Mouse (Mus musculus): ENCODE data around the gene Bace2. TPM values are rescaled to one million over a fixed set of nuclear protein-coding genes. Genes with fewer than 3 reads are reported as not detected.

Bace2 gene
- polyA plus RNA-seq, 2 experiments, result 2.1 to 11.8 TPM

DNA sequence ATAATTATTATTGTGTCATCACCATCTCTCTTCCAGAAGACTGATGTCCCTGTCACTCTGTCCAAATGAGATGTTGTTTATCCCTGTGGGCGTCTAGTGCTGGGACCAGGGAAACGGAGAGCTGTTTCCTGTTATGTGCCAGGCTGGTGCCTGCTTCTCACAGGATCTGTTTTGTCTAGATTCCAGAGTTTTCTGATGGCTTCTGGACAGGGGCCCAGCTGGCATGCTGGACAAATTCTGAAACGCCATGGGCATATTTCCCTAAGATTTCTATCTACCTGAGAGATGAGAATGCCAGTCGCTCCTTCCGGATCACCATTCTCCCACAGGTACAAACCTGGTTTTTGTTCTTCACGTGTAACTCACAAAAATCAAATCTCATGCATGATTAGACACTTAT is 65.1 kb downstream of the Bace2 start:
- 73% methylated on average over 6 of the region's 6 CpGs for whole genome bisulfite sequencing
- Histone ChIP-seq H3K27me3 (ENCODE audit: control insufficient read depth, insufficient read depth, low read length) (no peaks in the 10 kb centered on the region), H3K9me3 (ENCODE audit: control insufficient read depth, low read length) (no peaks in the 10 kb centered on the region), H3K36me3 (ENCODE audit: control insufficient read depth, insufficient read depth, low read length) (no peaks in the 10 kb centered on the region), H3K4me3 (replicated peaks; ENCODE audit: low read length) (no peak overlapping the region), H3K4me2 (replicated peaks; ENCODE audit: low read depth, low read length, severe bottlenecking) (no peak overlapping the region), H3K4me1 (ENCODE audit: control insufficient read depth, insufficient read depth, low read length) (no peaks in the 10 kb centered on the region), H3K9ac (ENCODE audit: low read depth, low read length, severe bottlenecking) (no peak overlapping the region), H3K27ac (replicated peaks; ENCODE audit: low read depth, low read length) (no peak overlapping the region)
- DNase-seq (ENCODE audit: low spot score), result no peak
- no peak for ATAC-seq (ENCODE audit: low FRiP score, low read depth)
- TF ChIP-seq POLR2A (IDR thresholded peaks at IDR 0.05; ENCODE audit: borderline replicate concordance, extremely low read depth, insufficient read depth, insufficient read length), result no peak

DNA sequence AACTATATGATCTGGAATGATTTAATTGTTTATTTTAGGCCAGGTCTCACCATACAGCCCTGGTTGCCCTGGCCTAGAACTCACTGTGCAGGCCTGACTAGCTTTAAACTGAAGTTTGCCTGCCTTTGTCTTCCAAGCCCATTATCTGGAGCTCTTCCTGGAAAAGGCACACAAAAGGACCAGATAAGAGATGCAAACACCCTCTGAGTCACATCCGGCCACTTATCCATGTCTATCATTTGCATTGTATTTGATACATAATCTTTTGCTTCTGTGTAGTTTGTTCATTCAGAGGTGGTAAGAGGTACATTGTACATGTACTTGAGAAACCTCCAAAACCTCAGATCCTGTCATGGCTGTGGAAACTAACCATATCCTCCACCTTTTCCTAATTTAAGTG is 67.1 kb downstream of the Bace2 start:
- H3K27ac ChIP-seq (replicated peaks; ENCODE audit: low read depth, low read length), result no peak overlapping the region
- no peak for TF ChIP-seq POLR2A (IDR thresholded peaks at IDR 0.05; ENCODE audit: borderline replicate concordance, extremely low read depth, insufficient read depth, insufficient read length)
- H3K36me3 ChIP-seq (ENCODE audit: control insufficient read depth, insufficient read depth, low read length), result no peaks in the 10 kb centered on the region
- no peak overlapping the region for H3K9ac ChIP-seq (ENCODE audit: low read depth, low read length, severe bottlenecking)
- ATAC-seq (ENCODE audit: low FRiP score, low read depth) (no peak), DNase-seq (ENCODE audit: low spot score) (no peak)
- H3K9me3 ChIP-seq (ENCODE audit: control insufficient read depth, low read length), result no peaks in the 10 kb centered on the region
- H3K4me3 ChIP-seq (replicated peaks; ENCODE audit: low read length), result no peak overlapping the region
- no peaks in the 10 kb centered on the region for H3K27me3 ChIP-seq (ENCODE audit: control insufficient read depth, insufficient read depth, low read length)
- H3K4me1 ChIP-seq (ENCODE audit: control insufficient read depth, insufficient read depth, low read length), result no peaks in the 10 kb centered on the region
- no peak overlapping the region for H3K4me2 ChIP-seq (replicated peaks; ENCODE audit: low read depth, low read length, severe bottlenecking)
- WGBS, result 93% methylated on average over 1 of the region's 1 CpGs

- H3K27me3 ChIP-seq (ENCODE audit: control insufficient read depth, insufficient read depth, low read length), result no peaks in the 10 kb centered on the region
- no peak for ATAC-seq (ENCODE audit: low FRiP score, low read depth)
- H3K36me3 ChIP-seq (ENCODE audit: control insufficient read depth, insufficient read depth, low read length), result no peaks in the 10 kb centered on the region
- H3K4me2 ChIP-seq (replicated peaks; ENCODE audit: low read depth, low read length, severe bottlenecking), result no peak overlapping the region
- no peak for DNase-seq (ENCODE audit: low spot score)
- no peaks in the 10 kb centered on the region for H3K9me3 ChIP-seq (ENCODE audit: control insufficient read depth, low read length)
- no peak overlapping the region for H3K4me3 ChIP-seq (replicated peaks; ENCODE audit: low read length)
- 82% methylated on average over 3 of the region's 3 CpGs for WGBS
- no peaks in the 10 kb centered on the region for H3K4me1 ChIP-seq (ENCODE audit: control insufficient read depth, insufficient read depth, low read length)
- no peak for TF ChIP-seq POLR2A (IDR thresholded peaks at IDR 0.05; ENCODE audit: borderline replicate concordance, extremely low read depth, insufficient read depth, insufficient read length)
- no peak overlapping the region for H3K9ac ChIP-seq (ENCODE audit: low read depth, low read length, severe bottlenecking)
- H3K27ac ChIP-seq (replicated peaks; ENCODE audit: low read depth, low read length), result no peak overlapping the region
Measured at GRCm38 (mm10) chr16:97428026-97428425, 71.5 kb downstream of the Bace2 start.

DNA sequence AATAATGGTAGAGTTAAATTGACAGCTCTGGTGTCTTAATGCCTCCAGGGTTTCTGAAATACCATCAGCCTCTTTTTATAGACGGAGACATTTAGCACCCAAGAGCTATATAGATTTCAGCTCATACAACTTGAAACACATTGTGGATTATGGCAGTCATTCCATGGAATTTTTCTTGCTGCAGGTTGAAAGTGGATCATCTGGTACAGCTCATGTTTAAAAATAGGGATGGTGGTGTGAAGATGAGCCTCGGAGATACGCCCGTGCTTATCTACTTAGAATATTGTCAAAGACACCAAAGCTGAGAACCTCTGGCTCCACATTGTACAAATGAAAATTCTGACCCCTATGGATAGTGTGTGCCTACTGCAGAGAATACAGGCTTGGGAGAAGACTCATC is 73.5 kb downstream of the Bace2 start:
- H3K36me3 ChIP-seq (ENCODE audit: control insufficient read depth, insufficient read depth, low read length), result no peaks in the 10 kb centered on the region
- no peaks in the 10 kb centered on the region for H3K4me1 ChIP-seq (ENCODE audit: control insufficient read depth, insufficient read depth, low read length)
- 87% methylated on average over 4 of the region's 4 CpGs for WGBS
- no peak overlapping the region for H3K4me2 ChIP-seq (replicated peaks; ENCODE audit: low read depth, low read length, severe bottlenecking)
- no peak for TF ChIP-seq POLR2A (IDR thresholded peaks at IDR 0.05; ENCODE audit: borderline replicate concordance, extremely low read depth, insufficient read depth, insufficient read length)
- no peak for DNase-seq (ENCODE audit: low spot score)
- no peak for ATAC-seq (ENCODE audit: low FRiP score, low read depth)
- H3K4me3 ChIP-seq (replicated peaks; ENCODE audit: low read length), result no peak overlapping the region
- H3K27ac ChIP-seq (replicated peaks; ENCODE audit: low read depth, low read length), result no peak overlapping the region
- H3K9me3 ChIP-seq (ENCODE audit: control insufficient read depth, low read length), result no peaks in the 10 kb centered on the region
- no peaks in the 10 kb centered on the region for H3K27me3 ChIP-seq (ENCODE audit: control insufficient read depth, insufficient read depth, low read length)
- H3K9ac ChIP-seq (ENCODE audit: low read depth, low read length, severe bottlenecking), result no peak overlapping the region

GRCm38 (mm10) chr16:97431328-97431727 is 74.8 kb downstream of the Bace2 start:
- H3K4me2 ChIP-seq (replicated peaks; ENCODE audit: low read depth, low read length, severe bottlenecking), result no peak overlapping the region
- H3K4me1 ChIP-seq (ENCODE audit: control insufficient read depth, insufficient read depth, low read length), result no peaks in the 10 kb centered on the region
- no peak for DNase-seq (ENCODE audit: low spot score)
- no peak overlapping the region for H3K9ac ChIP-seq (ENCODE audit: low read depth, low read length, severe bottlenecking)
- no peak overlapping the region for H3K4me3 ChIP-seq (replicated peaks; ENCODE audit: low read length)
- no peak for ATAC-seq (ENCODE audit: low FRiP score, low read depth)
- H3K9me3 ChIP-seq (ENCODE audit: control insufficient read depth, low read length), result no peaks in the 10 kb centered on the region
- H3K36me3 ChIP-seq (ENCODE audit: control insufficient read depth, insufficient read depth, low read length), result no peaks in the 10 kb centered on the region
- no peak overlapping the region for H3K27ac ChIP-seq (replicated peaks; ENCODE audit: low read depth, low read length)
- WGBS, result 74% methylated on average over 4 of the region's 4 CpGs
- H3K27me3 ChIP-seq (ENCODE audit: control insufficient read depth, insufficient read depth, low read length), result no peaks in the 10 kb centered on the region
- no peak for TF ChIP-seq POLR2A (IDR thresholded peaks at IDR 0.05; ENCODE audit: borderline replicate concordance, extremely low read depth, insufficient read depth, insufficient read length)

DNA sequence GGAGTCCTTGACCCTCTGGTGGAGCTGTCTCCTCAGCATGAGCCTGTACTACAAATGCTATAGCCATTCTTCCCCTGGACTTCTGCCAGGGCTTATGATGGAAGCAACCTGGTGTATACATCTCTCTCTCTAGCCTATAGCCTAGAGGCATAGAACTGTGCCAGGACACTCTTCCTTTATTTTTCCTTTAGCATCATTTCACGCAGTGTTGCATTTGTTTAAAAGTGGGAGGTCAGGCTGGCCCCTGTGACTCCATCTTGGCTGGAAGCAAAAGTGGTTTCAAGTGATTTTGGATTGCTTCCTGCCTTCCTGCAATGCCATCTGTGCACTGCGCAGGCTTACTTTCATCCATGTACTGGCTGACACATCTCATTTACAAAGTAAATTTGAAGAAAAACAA is 77.7 kb downstream of the Bace2 start:
- ATAC-seq (ENCODE audit: low FRiP score, low read depth), result no peak

More for the DNA sequence above, 77.7 kb downstream of the Bace2 start:
- no peak overlapping the region for H3K4me2 ChIP-seq (replicated peaks; ENCODE audit: low read depth, low read length, severe bottlenecking)
- H3K9me3 ChIP-seq (ENCODE audit: control insufficient read depth, low read length), result no peaks in the 10 kb centered on the region
- no peaks in the 10 kb centered on the region for H3K36me3 ChIP-seq (ENCODE audit: control insufficient read depth, insufficient read depth, low read length)
- no peaks in the 10 kb centered on the region for H3K27me3 ChIP-seq (ENCODE audit: control insufficient read depth, insufficient read depth, low read length)
- no peak for DNase-seq (ENCODE audit: low spot score)
- H3K9ac ChIP-seq (ENCODE audit: low read depth, low read length, severe bottlenecking), result no peak overlapping the region
- no peak overlapping the region for H3K27ac ChIP-seq (replicated peaks; ENCODE audit: low read depth, low read length)
- no peak overlapping the region for H3K4me3 ChIP-seq (replicated peaks; ENCODE audit: low read length)
- WGBS, result 67% methylated on average over 2 of the region's 2 CpGs
- TF ChIP-seq POLR2A (IDR thresholded peaks at IDR 0.05; ENCODE audit: borderline replicate concordance, extremely low read depth, insufficient read depth, insufficient read length), result no peak
- no peaks in the 10 kb centered on the region for H3K4me1 ChIP-seq (ENCODE audit: control insufficient read depth, insufficient read depth, low read length)
